Mouse (Mus musculus): Measurements from ENCODE around the gene Lpcat2. TPM values are rescaled to one million over a fixed set of nuclear protein-coding genes. Genes with fewer than 3 reads are reported as not detected.

The Lpcat2 gene
- polyA plus RNA-seq, 1 experiment from 2014 or later = 10.9 TPM

- WGBS = 3% methylated on average over 25 of the region's 25 CpGs
- Histone ChIP-seq H3K36me3 (ENCODE audit: control insufficient read depth, insufficient read depth, low read length) (no peaks in the 10 kb centered on the region), H3K4me3 (ENCODE audit: low read length) (peak overlapping the region; percentile 49), H3K9me3 (ENCODE audit: control insufficient read depth, low read length) (no peaks in the 10 kb centered on the region), H3K4me1 (ENCODE audit: control insufficient read depth, insufficient read depth, low read depth, low read length) (peaks cover 7% of the 10 kb centered on the region), H3K9ac (ENCODE audit: low read depth, low read length) (no peak overlapping the region; the same call in 1 of the 2 replicates), H3K27ac (ENCODE audit: low read depth, low read length) (no peak overlapping the region), H3K27me3 (replicated peaks; ENCODE audit: control insufficient read depth, insufficient read depth, low read length) (peaks cover 32% of the 10 kb centered on the region), H3K4me2 (ENCODE audit: low read length) (peak overlapping the region; percentile 94)
- no peak for ATAC-seq
These were observed 105.9 kb downstream of the Lpcat2 start for GRCm38 (mm10) chr8:92961088-92961487.

DNA sequence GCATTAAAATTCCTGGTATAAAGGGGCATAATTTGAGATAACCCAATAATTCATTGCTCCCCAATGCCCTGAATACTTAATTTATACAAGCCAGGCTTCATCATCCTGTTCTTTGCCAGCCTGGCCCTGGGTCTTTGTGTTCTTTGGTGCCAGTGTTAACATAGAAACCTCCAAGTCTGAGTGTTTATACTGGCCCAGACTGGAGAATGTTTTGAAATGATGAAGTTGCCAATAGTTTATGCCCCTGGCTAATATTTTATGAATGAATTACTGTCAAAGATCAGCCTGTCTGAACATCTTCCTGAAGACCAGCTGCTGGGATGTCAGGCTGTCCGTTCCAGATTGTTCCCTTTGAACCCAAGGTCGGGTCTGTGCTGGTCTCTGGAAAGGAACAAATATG is 109.4 kb downstream of the Lpcat2 start:
- H3K4me1 ChIP-seq (ENCODE audit: control insufficient read depth, insufficient read depth, low read depth, low read length) = peaks cover 7% of the 10 kb centered on the region
- H3K9me3 ChIP-seq (ENCODE audit: control insufficient read depth, low read length) = no peaks in the 10 kb centered on the region
- H3K27me3 ChIP-seq (replicated peaks; ENCODE audit: control insufficient read depth, insufficient read depth, low read length) = peaks cover 27% of the 10 kb centered on the region
- 79% methylated on average over 2 of the region's 2 CpGs for WGBS
- H3K4me2 ChIP-seq (ENCODE audit: low read length) = no peak overlapping the region
- no peak overlapping the region for H3K27ac ChIP-seq (ENCODE audit: low read depth, low read length)
- no peaks in the 10 kb centered on the region for H3K36me3 ChIP-seq (ENCODE audit: control insufficient read depth, insufficient read depth, low read length)
- no peak for ATAC-seq
- no peak overlapping the region for H3K9ac ChIP-seq (ENCODE audit: low read depth, low read length)
- no peak overlapping the region for H3K4me3 ChIP-seq (ENCODE audit: low read length)

Small RNAs within 50 kb of the gene (microRNA-seq; reads per million reads assigned to microRNA genes)
- not detected for gene Gm22151

Other genes with a start within 250 kb of the Lpcat2 start
- 0.66 and 0.84 TPM in 2 replicates for gene Irx6, start 181.1 kb upstream of the Lpcat2 start, polyA plus RNA-seq (2015; fragmentation: Nextera tagmentation; extraction: Ambion mirVana)
- gene Mmp2, start 28.0 kb upstream of the Lpcat2 start, polyA plus RNA-seq (2015; fragmentation: Nextera tagmentation; extraction: Ambion mirVana) = 22.4 and 26.5 TPM in 2 replicates
- gene Capns2, start 46.1 kb downstream of the Lpcat2 start, polyA plus RNA-seq (2015; fragmentation: Nextera tagmentation; extraction: Ambion mirVana) = 0.46 TPM in 1 of 2 replicates, not detected in the other
- 2.7 and 5.3 TPM in 2 replicates for gene Slc6a2, start 104.7 kb downstream of the Lpcat2 start, polyA plus RNA-seq (2015; fragmentation: Nextera tagmentation; extraction: Ambion mirVana)
- gene Ces1a, start 192.9 kb downstream of the Lpcat2 start, polyA plus RNA-seq (2015; fragmentation: Nextera tagmentation; extraction: Ambion mirVana) = not detected in 2 replicates
- not detected in 2 replicates for gene Ces1b, start 224.7 kb downstream of the Lpcat2 start, polyA plus RNA-seq (2015; fragmentation: Nextera tagmentation; extraction: Ambion mirVana)

Measured in hindbrain, embryonic 16.5 days (tissue).